Mouse (Mus musculus) forebrain, embryonic 14.5 days (tissue): Measurements from ENCODE around the gene C1rl. TPM values are rescaled to one million over a fixed set of nuclear protein-coding genes. Genes with fewer than 3 reads are reported as not detected.
A peak's percentile ranks its signal among the peaks of the same experiment; 100 is the strongest.
"Not testable (repeated sequence)": the region's sequence is repeated elsewhere in the genome, so short reads cannot be mapped to it uniquely, and the experiment has no call there.

Experiments used
- ATAC-seq: fragments of 200-750 bp; cut with Nextera tagmentation; 2 replicates; pipeline ENCODE4 v1.8.0; 2017; ENCODE audit warnings: mild to moderate bottlenecking, moderate library complexity
- DNase-seq: peaks from one replicate; pipeline ENCODE4 v3.0.0-alpha.2; 2015; ENCODE audit warnings: low spot score
- H3K27ac ChIP-seq: fragments of 300-500 bp; sonication (generic); 2 replicates; pipeline ENCODE4 v1.5.1; 2014; ENCODE audit warnings: low read depth, mild to moderate bottlenecking, control low read depth, low read length, moderate library complexity
- H3K27me3 ChIP-seq: fragments of 300-500 bp; sonication (generic); replicated peaks from 2 replicates; pipeline ENCODE4 v1.6.1; 2014; ENCODE audit warnings: low read length, control low read depth, mixed read lengths; ENCODE audit not compliant: control insufficient read depth, insufficient read depth
- H3K36me3 ChIP-seq: fragments of 300-500 bp; sonication (generic); 2 replicates; pipeline ENCODE4 v1.6.1; 2014; ENCODE audit warnings: low read length, control low read depth; ENCODE audit not compliant: control insufficient read depth, insufficient read depth
- H3K4me1 ChIP-seq: fragments of 300-500 bp; sonication (generic); 2 replicates; pipeline ENCODE4 v1.6.1; 2014; ENCODE audit warnings: antibody characterized with exemption, low read length, control low read depth; ENCODE audit not compliant: control insufficient read depth, insufficient read depth
- H3K4me2 ChIP-seq: fragments of 300-500 bp; sonication (generic); 2 replicates; pipeline ENCODE4 v1.6.1; 2014; ENCODE audit warnings: mild to moderate bottlenecking, control low read depth, low read length
- H3K4me3 ChIP-seq: fragments of 300-500 bp; sonication (generic); 2 replicates; pipeline ENCODE4 v1.5.1; 2014; ENCODE audit warnings: low read depth, low read length, control low read depth
- H3K9ac ChIP-seq: fragments of 300-500 bp; sonication (generic); 2 replicates; pipeline ENCODE4 v1.6.1; 2014; ENCODE audit warnings: mild to moderate bottlenecking, low read length, control low read depth, moderate library complexity
- H3K9me3 ChIP-seq: fragments of 300-500 bp; sonication (generic); replicated peaks from 2 replicates; pipeline ENCODE4 v1.6.1; 2016; ENCODE audit warnings: low read length, control low read depth, mixed read lengths; ENCODE audit not compliant: control insufficient read depth
- WGBS: fragments of 180-500 bp; shearing (Covaris S2); extraction: QIAGEN DNeasy Blood & Tissue Kit; methylation state at CpG from one replicate; pipeline ENCODE4 v1.1.7; 2014; 5-methylcytosine and 5-hydroxymethylcytosine counted together
- polyA plus RNA-seq: library from polyadenylated mRNA; unstranded; fragments of >200 nt; fragmentation: Nextera tagmentation; extraction: Ambion mirVana; gene quantifications from 2 replicates; pipeline ENCODE4 v1.2.1, GENCODE M21; 2014

Gene C1rl
- polyA plus RNA-seq, 1 experiment from 2014 or later = 0.17 TPM

GRCm38 (mm10) chr6:124541176-124541575, 48.3 kb downstream of the C1rl start:
- H3K36me3 ChIP-seq, H3K4me1 ChIP-seq, H3K4me3 ChIP-seq, H3K9me3 ChIP-seq, H3K27me3 ChIP-seq, H3K4me2 ChIP-seq, H3K27ac ChIP-seq, ATAC-seq, DNase-seq, H3K9ac ChIP-seq: not testable (repeated sequence)
- WGBS = 78% methylated on average over 2 of the region's 2 CpGs

- not testable (repeated sequence) for H3K4me1 ChIP-seq, H3K27ac ChIP-seq, H3K4me3 ChIP-seq, ATAC-seq, H3K36me3 ChIP-seq, H3K4me2 ChIP-seq, H3K27me3 ChIP-seq, H3K9me3 ChIP-seq, H3K9ac ChIP-seq
- WGBS = 0% methylated on average over 1 of the region's 1 CpGs
- DNase-seq = peak; percentile 25
Measured at GRCm38 (mm10) chr6:124542284-124542683, 49.4 kb downstream of the C1rl start, which contains the start of gene C1s1. TSS of gene C1s1 (minus strand) at chr6:124542359.

- ATAC-seq (no peak), DNase-seq (no peak)
- no peak overlapping the region for H3K9ac ChIP-seq
- no peak overlapping the region for H3K4me3 ChIP-seq
- H3K9me3 ChIP-seq = no peaks in the 10 kb centered on the region
- H3K27ac ChIP-seq = no peak overlapping the region
- H3K4me1 ChIP-seq = no peaks in the 10 kb centered on the region
- WGBS = 79% methylated on average over 5 of the region's 6 CpGs
- no peak overlapping the region for H3K4me2 ChIP-seq
- H3K36me3 ChIP-seq = no peaks in the 10 kb centered on the region
- no peaks in the 10 kb centered on the region for H3K27me3 ChIP-seq
Measured at GRCm38 (mm10) chr6:124544466-124544865, 51.6 kb downstream of the C1rl start.

- Histone ChIP-seq H3K27ac (no peak overlapping the region), H3K36me3 (no peaks in the 10 kb centered on the region), H3K9me3 (no peaks in the 10 kb centered on the region), H3K9ac (no peak overlapping the region), H3K4me3 (no peak overlapping the region), H3K4me2 (no peak overlapping the region), H3K27me3 (no peaks in the 10 kb centered on the region), H3K4me1 (no peaks in the 10 kb centered on the region)
- ATAC-seq = no peak
- DNase-seq = no peak
- 76% methylated on average over 2 of the region's 2 CpGs for WGBS
Measured at GRCm38 (mm10) chr6:124545425-124545824, 52.5 kb downstream of the C1rl start.

GRCm38 (mm10) chr6:124547979-124548378, 55.1 kb downstream of the C1rl start:
- 92% methylated on average over 2 of the region's 3 CpGs for WGBS
- not testable (repeated sequence) for H3K4me1 ChIP-seq, H3K4me2 ChIP-seq, H3K9ac ChIP-seq, DNase-seq, H3K27me3 ChIP-seq, H3K4me3 ChIP-seq, H3K36me3 ChIP-seq, H3K27ac ChIP-seq, H3K9me3 ChIP-seq, ATAC-seq

- Histone ChIP-seq H3K4me1 (no peaks in the 10 kb centered on the region), H3K36me3 (no peaks in the 10 kb centered on the region), H3K9me3 (peaks cover 5% of the 10 kb centered on the region), H3K27ac (no peak overlapping the region), H3K4me2 (no peak overlapping the region), H3K9ac (no peak overlapping the region), H3K27me3 (no peaks in the 10 kb centered on the region), H3K4me3 (no peak overlapping the region)
- ATAC-seq (no peak), DNase-seq (no peak)
- WGBS = 84% methylated on average over 3 of the region's 3 CpGs
Measured at GRCm38 (mm10) chr6:124549023-124549550, 56.2 kb downstream of the C1rl start.

- Histone ChIP-seq H3K4me2 (no peak overlapping the region), H3K4me3 (no peak overlapping the region), H3K9ac (no peak overlapping the region), H3K4me1 (no peaks in the 10 kb centered on the region), H3K9me3 (peaks cover 5% of the 10 kb centered on the region), H3K27me3 (no peaks in the 10 kb centered on the region), H3K36me3 (no peaks in the 10 kb centered on the region), H3K27ac (no peak overlapping the region)
- 68% methylated on average over 22 of the region's 22 CpGs for WGBS
- ATAC-seq (no peak), DNase-seq (no peak)
Measured at GRCm38 (mm10) chr6:124552766-124553165, 59.9 kb downstream of the C1rl start.

- not testable (repeated sequence) for H3K9me3 ChIP-seq, ATAC-seq, H3K36me3 ChIP-seq, H3K27me3 ChIP-seq, H3K9ac ChIP-seq, H3K27ac ChIP-seq, H3K4me1 ChIP-seq, DNase-seq, H3K4me3 ChIP-seq, H3K4me2 ChIP-seq
- WGBS = 74% methylated on average over 2 of the region's 2 CpGs
Measured at GRCm38 (mm10) chr6:124555956-124556355, 63.0 kb downstream of the C1rl start.
